Mouse (Mus musculus) WW6 (cell line): ENCODE measurements at regions not wholly inside any gene's neighbourhood (a gene's known extent, or its start where the extent isn't known, plus 50 kb on each side); places are given as distances from the start of the nearest gene placed in this dataset.
A peak's percentile ranks its signal among the peaks of the same experiment; 100 is the strongest.

ENCODE experiments used
- DNase-seq: peaks from one replicate; pipeline ENCODE4 v3.0.0-alpha.2; 2013; ENCODE audit warnings: low read depth, low spot score

- DNase-seq = no peak
These were observed 52.0 kb upstream of the Dynlrb2 start for GRCm38 (mm10) chr8:116452806-116453205.

GRCm38 (mm10) chr8:116451397-116451796 lies 53.4 kb upstream of the Dynlrb2 start:
- no peak for DNase-seq

- DNase-seq = no peak
These were observed 57.3 kb upstream of the Dynlrb2 start for GRCm38 (mm10) chr8:116447452-116447851.

- no peak for DNase-seq
These were observed 61.9 kb upstream of the Dynlrb2 start for GRCm38 (mm10) chr8:116442827-116443226.

- DNase-seq = peak; percentile 61
These were observed 65.9 kb upstream of the Dynlrb2 start for GRCm38 (mm10) chr8:116438895-116439294.

GRCm38 (mm10) chr8:116435268-116435980 lies 69.3 kb upstream of the Dynlrb2 start:
- no peak for DNase-seq

- no peak for DNase-seq
These were observed 74.7 kb upstream of the Dynlrb2 start for GRCm38 (mm10) chr8:116430051-116430450.

GRCm38 (mm10) chr8:116429649-116430048 lies 75.1 kb upstream of the Dynlrb2 start:
- DNase-seq = no peak

GRCm38 (mm10) chr8:116422826-116423225 lies 81.9 kb upstream of the Dynlrb2 start:
- DNase-seq = no peak

- DNase-seq = no peak
These were observed 92.1 kb upstream of the Dynlrb2 start for GRCm38 (mm10) chr8:116412703-116413102.

GRCm38 (mm10) chr8:116410041-116410440 lies 94.7 kb upstream of the Dynlrb2 start:
- DNase-seq = no peak

GRCm38 (mm10) chr8:116409011-116409410 lies 95.8 kb upstream of the Dynlrb2 start:
- no peak for DNase-seq

GRCm38 (mm10) chr8:116404571-116404970 lies 100.2 kb upstream of the Dynlrb2 start:
- DNase-seq = no peak

- DNase-seq = no peak
These were observed 101.4 kb upstream of the Dynlrb2 start for GRCm38 (mm10) chr8:116403366-116403765.

GRCm38 (mm10) chr8:116399452-116399851 lies 105.3 kb upstream of the Dynlrb2 start:
- no peak for DNase-seq

GRCm38 (mm10) chr8:116398565-116399205 lies 106.1 kb upstream of the Dynlrb2 start:
- no peak for DNase-seq

GRCm38 (mm10) chr8:116385193-116385955 lies 119.4 kb upstream of the Dynlrb2 start:
- no peak for DNase-seq

GRCm38 (mm10) chr8:116384418-116385089 lies 120.2 kb upstream of the Dynlrb2 start:
- no peak for DNase-seq

GRCm38 (mm10) chr8:116383495-116384417 lies 121.0 kb upstream of the Dynlrb2 start:
- peak; percentile 61 for DNase-seq

GRCm38 (mm10) chr8:116383036-116383435 lies 121.7 kb upstream of the Dynlrb2 start:
- no peak for DNase-seq

- no peak for DNase-seq
These were observed 124.2 kb upstream of the Dynlrb2 start for GRCm38 (mm10) chr8:116380601-116381000.
